Mouse (Mus musculus) lung, postnatal 0 days (tissue): Measurements from ENCODE around the gene Tnfrsf13c.

Experiments
- CTCF ChIP-seq: IDR thresholded peaks from 2 replicates; pipeline ENCODE4 v1.5.1; 2016; ENCODE audit warnings: antibody characterized with exemption, mild to moderate bottlenecking
- EP300 ChIP-seq: IDR thresholded peaks from 2 replicates; pipeline ENCODE4 v1.6.1; 2016; ENCODE audit warnings: antibody characterized with exemption, mild to moderate bottlenecking, control low read depth

- TF ChIP-seq CTCF (no peak), EP300 (no peak)
Measured at GRCm38 (mm10) chr15:82207105-82207459, 17.1 kb downstream of the Tnfrsf13c start.
